Mouse (Mus musculus): ENCODE measurements at regions not wholly inside any gene's neighbourhood (a gene's known extent, or its start where the extent isn't known, plus 50 kb on each side); places are given as distances from the start of the nearest gene placed in this dataset.
A peak's percentile ranks its signal among the peaks of the same experiment; 100 is the strongest.

GRCm38 (mm10) chr14:108464192-108464591 is 449.8 kb downstream of the Slitrk1 start:
- peak; percentile 6 to 15 for DNase-seq (ENCODE audit: low spot score in 2 of 2)

GRCm38 (mm10) chr14:108459356-108459755 is 454.6 kb downstream of the Slitrk1 start:
- DNase-seq (ENCODE audit: low spot score in 2 of 2) = no peak

GRCm38 (mm10) chr14:108437019-108437418 is 476.9 kb downstream of the Slitrk1 start:
- DNase-seq (ENCODE audit: low spot score in 2 of 2) = no peak

- no peak for DNase-seq (ENCODE audit: low spot score in 2 of 2)
These were observed 508.8 kb downstream of the Slitrk1 start for GRCm38 (mm10) chr14:108405113-108405512.

GRCm38 (mm10) chr14:108403466-108403865 is 510.5 kb downstream of the Slitrk1 start:
- DNase-seq (ENCODE audit: low spot score in 2 of 2) = no peak
